Mouse (Mus musculus) stomach, embryonic 16.5 days (tissue): ENCODE results near the gene Brd2. TPM values are rescaled to one million over a fixed set of nuclear protein-coding genes. Genes with fewer than 3 reads are reported as not detected.

Experiments used
- ATAC-seq: fragments of 200-750 bp; cut with Nextera tagmentation; 2 replicates; pipeline ENCODE4 v1.8.0; 2017; ENCODE audit warnings: moderate number of reproducible peaks, moderate TSS enrichment; ENCODE audit not compliant: insufficient read depth, low FRiP score
- H3K27ac ChIP-seq: fragments of 300-500 bp; sonication (generic); 2 replicates; pipeline ENCODE4 v1.5.1; 2014; ENCODE audit warnings: low read length
- H3K27me3 ChIP-seq: fragments of 300-500 bp; sonication (generic); 2 replicates; pipeline ENCODE4 v1.6.1; 2014; ENCODE audit warnings: low read length, control low read depth, mixed read lengths; ENCODE audit not compliant: control insufficient read depth, insufficient read depth
- H3K36me3 ChIP-seq: fragments of 300-500 bp; sonication (generic); 2 replicates; pipeline ENCODE4 v1.6.1; 2014; ENCODE audit warnings: low read length; ENCODE audit not compliant: control insufficient read depth, insufficient read depth
- H3K4me1 ChIP-seq: fragments of 300-500 bp; sonication (generic); 2 replicates; pipeline ENCODE4 v1.6.1; 2014; ENCODE audit warnings: low read length, control low read depth, mixed read lengths; ENCODE audit not compliant: control insufficient read depth, insufficient read depth
- H3K4me2 ChIP-seq: fragments of 300-500 bp; sonication (generic); 2 replicates; pipeline ENCODE4 v1.6.1; 2014; ENCODE audit warnings: low read depth, low read length, mixed read lengths
- H3K4me3 ChIP-seq: fragments of 300-500 bp; sonication (generic); replicated peaks from 2 replicates; pipeline ENCODE4 v1.5.1; 2014; ENCODE audit warnings: mild to moderate bottlenecking, low read length
- H3K9ac ChIP-seq: fragments of 300-500 bp; sonication (generic); 2 replicates; pipeline ENCODE4 v1.6.1; 2014; ENCODE audit warnings: low read length
- H3K9me3 ChIP-seq: fragments of 300-500 bp; sonication (generic); replicated peaks from 2 replicates; pipeline ENCODE4 v1.6.1; 2016; ENCODE audit warnings: low read length, control low read depth; ENCODE audit not compliant: control insufficient read depth
- WGBS: fragments of 180-500 bp; shearing (Covaris S2); extraction: QIAGEN DNeasy Blood & Tissue Kit; methylation state at CpG from one replicate; pipeline ENCODE4 v1.1.7; 2014; 5-methylcytosine and 5-hydroxymethylcytosine counted together
- polyA plus RNA-seq: library from polyadenylated mRNA; unstranded; fragments of >200 nt; fragmentation: Nextera tagmentation; extraction: Ambion mirVana; gene quantifications from 2 replicates; pipeline ENCODE4 v1.2.1, GENCODE M21; 2015

Brd2 gene
- polyA plus RNA-seq, 1 experiment from 2014 or later: 71.9 TPM

DNA sequence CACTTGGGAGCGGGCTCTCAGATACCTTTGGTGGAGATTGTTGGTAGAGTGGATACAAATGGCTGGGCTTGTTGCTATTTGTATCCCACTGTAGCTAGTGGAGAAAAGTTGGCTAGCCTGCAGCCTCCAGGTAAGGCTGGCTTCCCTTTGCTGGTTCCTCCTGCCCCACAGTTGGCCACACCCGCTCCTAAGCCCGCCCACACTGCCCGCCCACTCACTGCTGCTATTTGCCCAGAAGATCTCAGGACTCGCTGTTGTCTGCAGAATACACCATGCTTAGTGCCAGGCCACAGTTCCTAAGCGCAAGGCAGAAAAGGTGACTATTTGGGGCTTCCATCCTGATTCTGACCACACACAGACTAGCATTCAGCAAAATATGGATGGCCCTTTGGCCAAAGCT is 5.0 kb upstream of the Brd2 start:
- Histone ChIP-seq H3K4me2 (no peak overlapping the region), H3K9ac (no peak overlapping the region), H3K4me1 (peaks cover 27% of the 10 kb centered on the region), H3K27ac (no peak overlapping the region), H3K36me3 (0 out of 2 replicates have a peak, but pooled peaks cover 4% of the 10 kb centered on the region), H3K9me3 (no peaks in the 10 kb centered on the region), H3K4me3 (no peak overlapping the region), H3K27me3 (no peaks in the 10 kb centered on the region)
- no peak for ATAC-seq
- WGBS: 32% methylated on average over 6 of the region's 6 CpGs

DNA sequence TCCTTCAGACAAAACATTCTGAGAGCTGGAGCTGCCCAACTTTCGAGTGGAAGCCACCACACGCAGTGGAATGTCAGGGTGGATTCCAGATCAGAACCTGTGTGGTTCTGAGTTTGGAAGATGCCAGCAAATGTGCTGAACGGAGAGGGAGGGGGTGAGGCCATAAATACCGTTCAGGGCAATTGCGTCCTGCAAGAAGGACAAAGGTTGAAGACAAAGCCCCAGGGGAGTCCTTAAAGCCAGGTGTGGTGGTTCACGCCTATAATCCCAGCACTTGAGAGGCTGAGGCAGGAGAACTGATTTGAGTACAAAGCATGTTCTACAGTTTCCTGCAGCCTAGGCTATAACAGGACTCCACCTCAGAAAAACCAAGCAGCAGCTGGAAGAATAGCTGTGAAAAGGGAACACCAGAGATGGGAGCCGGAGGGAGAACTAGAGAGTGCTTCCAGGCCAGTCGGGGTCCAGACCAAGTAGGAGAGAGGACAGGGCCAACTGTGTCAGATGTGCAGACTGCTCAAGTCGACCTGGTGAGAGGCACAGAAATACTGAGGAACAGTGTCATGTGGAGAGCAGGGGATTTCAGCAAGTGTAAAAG is 4.5 kb upstream of the Brd2 start:
- no peak for ATAC-seq
- no peak overlapping the region for H3K27ac ChIP-seq
- no peaks in the 10 kb centered on the region for H3K27me3 ChIP-seq
- peaks cover 27% of the 10 kb centered on the region for H3K4me1 ChIP-seq
- H3K9ac ChIP-seq: no peak overlapping the region
- no peak overlapping the region for H3K4me2 ChIP-seq
- WGBS: 58% methylated on average over 9 of the region's 9 CpGs
- H3K9me3 ChIP-seq: no peaks in the 10 kb centered on the region
- no peak overlapping the region for H3K4me3 ChIP-seq
- 0 out of 2 replicates have a peak, but pooled peaks cover 4% of the 10 kb centered on the region for H3K36me3 ChIP-seq

DNA sequence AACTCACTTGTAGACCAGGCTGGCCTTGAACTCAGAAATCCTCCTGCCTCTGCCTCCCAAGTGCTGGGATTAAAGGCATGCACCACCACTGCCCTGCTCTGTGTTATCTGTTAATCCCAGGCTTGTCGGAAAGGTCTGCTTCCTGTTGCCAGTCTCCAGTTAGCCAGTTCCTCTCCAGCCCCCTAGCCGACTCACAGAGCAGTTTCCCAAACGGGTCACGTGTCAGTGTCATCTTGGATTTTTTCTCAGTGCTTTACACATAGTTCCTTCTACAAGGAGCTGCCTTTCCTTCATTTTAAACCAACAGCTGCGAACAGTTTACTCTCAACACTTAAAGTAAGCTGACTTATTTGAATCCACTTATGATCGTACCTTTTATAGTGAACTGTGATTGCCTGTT is 2.2 kb upstream of the Brd2 start:
- no peak overlapping the region for H3K9ac ChIP-seq
- H3K27me3 ChIP-seq: no peaks in the 10 kb centered on the region
- H3K9me3 ChIP-seq: no peaks in the 10 kb centered on the region
- H3K4me1 ChIP-seq: peaks cover 27% of the 10 kb centered on the region
- H3K4me2 ChIP-seq: 0 out of 2 replicates have a peak overlapping the region, but pooled peaks have one; percentile 23
- 59% methylated on average over 6 of the region's 6 CpGs for WGBS
- H3K4me3 ChIP-seq: 0 out of 2 replicates have a peak overlapping the region, but pooled peaks have one; percentile 1
- ATAC-seq: no peak
- no peak overlapping the region for H3K27ac ChIP-seq
- H3K36me3 ChIP-seq: 0 out of 2 replicates have a peak, but pooled peaks cover 4% of the 10 kb centered on the region

DNA sequence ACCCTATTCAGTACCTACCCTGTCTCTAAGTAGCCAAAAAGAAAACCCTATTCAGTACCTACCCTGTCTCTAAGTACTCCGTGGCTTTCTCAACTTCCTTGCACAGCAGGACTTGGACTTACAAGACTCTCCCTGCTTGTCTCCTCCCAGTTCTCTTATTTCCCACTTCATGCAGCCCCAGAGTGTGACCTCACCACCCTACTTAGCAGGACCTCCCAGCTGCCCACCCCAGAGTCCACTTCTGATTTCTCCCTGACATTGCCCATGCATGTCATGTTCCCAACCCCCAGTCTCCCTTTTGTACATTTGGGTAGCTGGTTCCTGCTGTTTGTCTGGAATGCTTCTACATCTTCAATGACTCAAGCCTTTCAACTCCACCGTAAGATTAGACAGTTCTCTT is 1.1 kb upstream of the Brd2 start:
- peak overlapping the region; percentile 83 for H3K4me2 ChIP-seq
- H3K27me3 ChIP-seq: no peaks in the 10 kb centered on the region
- peak overlapping the region; percentile 96 for H3K4me3 ChIP-seq
- peak overlapping the region; percentile 99 for H3K9ac ChIP-seq
- no peaks in the 10 kb centered on the region for H3K9me3 ChIP-seq
- peak overlapping the region; percentile 100 for H3K27ac ChIP-seq
- WGBS: 0% methylated on average over 2 of the region's 2 CpGs
- no peak for ATAC-seq
- peaks cover 22% of the 10 kb centered on the region for H3K4me1 ChIP-seq
- H3K36me3 ChIP-seq: 0 out of 2 replicates have a peak, but pooled peaks cover 4% of the 10 kb centered on the region

- WGBS: 1% methylated on average over 7 of the region's 7 CpGs
- Histone ChIP-seq H3K27ac (peak overlapping the region; percentile 100), H3K27me3 (no peaks in the 10 kb centered on the region), H3K9ac (peak overlapping the region; percentile 99), H3K4me2 (peak overlapping the region; percentile 83), H3K36me3 (0 out of 2 replicates have a peak, but pooled peaks cover 4% of the 10 kb centered on the region), H3K9me3 (no peaks in the 10 kb centered on the region), H3K4me1 (peaks cover 22% of the 10 kb centered on the region), H3K4me3 (peak overlapping the region; percentile 96)
- no peak for ATAC-seq
Measured at GRCm38 (mm10) chr17:34123111-34123510, 677 bp upstream of the Brd2 start.

GRCm38 (mm10) chr17:34121879-34122187 is 601 bp downstream of the Brd2 start:
- H3K27me3 ChIP-seq: no peaks in the 10 kb centered on the region
- H3K4me3 ChIP-seq: peak overlapping the region; percentile 96
- ATAC-seq: no peak
- H3K9me3 ChIP-seq: no peaks in the 10 kb centered on the region
- H3K4me1 ChIP-seq: peaks cover 15% of the 10 kb centered on the region
- WGBS: 2% methylated on average over 9 of the region's 10 CpGs
- H3K27ac ChIP-seq: peak overlapping the region; percentile 100
- peaks cover 6% of the 10 kb centered on the region; the same call in 1 of the 2 replicates for H3K36me3 ChIP-seq
- H3K4me2 ChIP-seq: peak overlapping the region; percentile 83
- H3K9ac ChIP-seq: peak overlapping the region; percentile 99

- H3K4me2 ChIP-seq: peak overlapping the region; percentile 83
- no peaks in the 10 kb centered on the region for H3K9me3 ChIP-seq
- under 1% methylated on average over 35 of the region's 35 CpGs for WGBS
- peak overlapping the region; percentile 99 for H3K9ac ChIP-seq
- H3K4me1 ChIP-seq: peaks cover 19% of the 10 kb centered on the region
- peak; percentile 31 for ATAC-seq
- H3K36me3 ChIP-seq: peaks cover 11% of the 10 kb centered on the region; the same call in 1 of the 2 replicates
- H3K27ac ChIP-seq: peak overlapping the region; percentile 100
- H3K27me3 ChIP-seq: no peaks in the 10 kb centered on the region
- H3K4me3 ChIP-seq: peak overlapping the region; percentile 96
Measured at GRCm38 (mm10) chr17:34121172-34121878, 1.1 kb downstream of the Brd2 start.

DNA sequence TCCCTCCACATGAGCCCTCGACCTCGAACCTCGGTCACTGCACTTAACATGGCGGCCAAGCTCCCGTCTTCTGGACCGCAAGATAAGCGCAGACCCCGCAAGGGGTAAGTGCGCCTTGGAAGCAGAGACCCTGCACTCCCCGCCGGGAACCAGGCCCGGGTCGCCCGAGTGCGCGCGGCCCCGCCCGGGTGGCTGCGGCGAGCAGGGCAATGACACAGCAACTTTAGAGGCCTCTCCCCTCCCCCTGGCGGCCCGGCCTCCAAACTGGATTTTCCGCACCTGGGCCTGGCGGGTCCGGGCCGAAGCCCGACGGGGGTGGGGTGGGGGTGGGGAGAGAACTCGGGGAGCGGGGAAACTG is 1.6 kb downstream of the Brd2 start:
- peak overlapping the region; percentile 96 for H3K4me3 ChIP-seq
- peak overlapping the region; percentile 99 for H3K9ac ChIP-seq
- no peaks in the 10 kb centered on the region for H3K9me3 ChIP-seq
- WGBS: 0% methylated on average over 30 of the region's 31 CpGs
- peaks cover 11% of the 10 kb centered on the region for H3K36me3 ChIP-seq
- H3K27me3 ChIP-seq: no peaks in the 10 kb centered on the region
- peaks cover 20% of the 10 kb centered on the region for H3K4me1 ChIP-seq
- peak; percentile 20 for ATAC-seq
- peak overlapping the region; percentile 83 for H3K4me2 ChIP-seq
- peak overlapping the region; percentile 100 for H3K27ac ChIP-seq

GRCm38 (mm10) chr17:34120180-34120723 is 2.2 kb downstream of the Brd2 start:
- ATAC-seq: peak; percentile 30
- Histone ChIP-seq H3K4me3 (peak overlapping the region; percentile 96), H3K27me3 (no peaks in the 10 kb centered on the region), H3K4me2 (peak overlapping the region; percentile 83), H3K9ac (peak overlapping the region; percentile 99), H3K4me1 (peaks cover 23% of the 10 kb centered on the region), H3K27ac (peak overlapping the region; percentile 100), H3K36me3 (peaks cover 15% of the 10 kb centered on the region), H3K9me3 (no peaks in the 10 kb centered on the region)
- WGBS: under 1% methylated on average over 42 of the region's 42 CpGs
